Mouse (Mus musculus): ENCODE measurements around the gene Gm17482. TPM values are rescaled to one million over a fixed set of nuclear protein-coding genes. Genes with fewer than 3 reads are reported as not detected.
A peak's percentile ranks its signal among the peaks of the same experiment; 100 is the strongest.
"Not testable (repeated sequence)": the region's sequence is repeated elsewhere in the genome, so short reads cannot be mapped to it uniquely, and the experiment has no call there.

Gm17482 gene
- total RNA-seq (2021): not detected
- long read RNA-seq, experiment 1, partial matches to known transcripts: 0 of 1 reads
- long read RNA-seq, experiment 1, other reads (novel, unspliced or antisense): 1 of 1 reads
- long read RNA-seq, experiment 2: 0 reads

- DNase-seq (ENCODE audit: low spot score in 2 of 2): no peak
These were observed at the start of gene Gm17482 for GRCm38 (mm10) chr6:115227043-115227442. Gene Gm17482 (plus strand): TSS chr6:115227343.

GRCm38 (mm10) chr6:115178826-115179225 lies 48.3 kb upstream of the Gm17482 start:
- peak; percentile 34 for DNase-seq (ENCODE audit: low spot score in 2 of 2)

- DNase-seq (ENCODE audit: low spot score in 2 of 2): no peak
These were observed 46.0 kb upstream of the Gm17482 start for GRCm38 (mm10) chr6:115181094-115181493.

- DNase-seq (ENCODE audit: low spot score in 2 of 2): no peak
These were observed 36.0 kb upstream of the Gm17482 start for GRCm38 (mm10) chr6:115191111-115191510.

- no peak for DNase-seq (ENCODE audit: low spot score in 2 of 2)
These were observed 26.4 kb upstream of the Gm17482 start for GRCm38 (mm10) chr6:115200753-115201152.

GRCm38 (mm10) chr6:115203029-115203428 lies 24.1 kb upstream of the Gm17482 start:
- no peak for DNase-seq (ENCODE audit: low spot score in 2 of 2)

- DNase-seq (ENCODE audit: low spot score in 2 of 2): no peak
These were observed 17.0 kb upstream of the Gm17482 start for GRCm38 (mm10) chr6:115210187-115210586.

- no peak for DNase-seq (ENCODE audit: low spot score in 2 of 2)
These were observed 16.3 kb upstream of the Gm17482 start for GRCm38 (mm10) chr6:115210820-115211219.

- no peak for DNase-seq (ENCODE audit: low spot score in 2 of 2)
These were observed 14.8 kb upstream of the Gm17482 start for GRCm38 (mm10) chr6:115212132-115212903.

- no peak for DNase-seq (ENCODE audit: low spot score in 2 of 2)
These were observed 14.0 kb upstream of the Gm17482 start for GRCm38 (mm10) chr6:115213129-115213528.

GRCm38 (mm10) chr6:115221215-115221641 lies 5.9 kb upstream of the Gm17482 start:
- DNase-seq (ENCODE audit: low spot score in 2 of 2): no peak

GRCm38 (mm10) chr6:115225519-115225918 lies 1.6 kb upstream of the Gm17482 start:
- peak in 1 of 2 experiments; percentile 14 for DNase-seq (ENCODE audit: low spot score in 2 of 2)

- peak; percentile 72 to 74 for DNase-seq (ENCODE audit: low spot score in 2 of 2)
These were observed 386 bp downstream of the Gm17482 start for GRCm38 (mm10) chr6:115227529-115227928.

- no peak for DNase-seq (ENCODE audit: low spot score in 2 of 2)
These were observed 3.4 kb downstream of the Gm17482 start for GRCm38 (mm10) chr6:115230557-115230956.

GRCm38 (mm10) chr6:115231836-115232235 lies 4.7 kb downstream of the Gm17482 start:
- no peak for DNase-seq (ENCODE audit: low spot score in 2 of 2)

- no peak for DNase-seq (ENCODE audit: low spot score in 2 of 2)
These were observed 5.4 kb downstream of the Gm17482 start for GRCm38 (mm10) chr6:115232562-115232961.

- DNase-seq (ENCODE audit: low spot score in 2 of 2): no peak
These were observed 11.2 kb downstream of the Gm17482 start for GRCm38 (mm10) chr6:115238031-115239027.

- DNase-seq (ENCODE audit: low spot score in 2 of 2): no peak
These were observed 12.2 kb downstream of the Gm17482 start for GRCm38 (mm10) chr6:115239335-115239734.

- DNase-seq (ENCODE audit: low spot score in 2 of 2): not testable (repeated sequence)
These were observed 13.3 kb downstream of the Gm17482 start for GRCm38 (mm10) chr6:115240431-115240830.

GRCm38 (mm10) chr6:115241131-115241699 lies 14.1 kb downstream of the Gm17482 start:
- no peak for DNase-seq (ENCODE audit: low spot score in 2 of 2)

- DNase-seq (ENCODE audit: low spot score in 2 of 2): no peak
These were observed 14.8 kb downstream of the Gm17482 start for GRCm38 (mm10) chr6:115241939-115242338.

All from adrenal gland, adult 18-20 months (tissue).